Mouse (Mus musculus): ENCODE data around the gene Ptpn18. TPM values are rescaled to one million over a fixed set of nuclear protein-coding genes. Genes with fewer than 3 reads are reported as not detected.

Ptpn18 gene
- total and polyA plus RNA-seq, 3 experiments = 84.9 to 205 (median 155) TPM

DNA sequence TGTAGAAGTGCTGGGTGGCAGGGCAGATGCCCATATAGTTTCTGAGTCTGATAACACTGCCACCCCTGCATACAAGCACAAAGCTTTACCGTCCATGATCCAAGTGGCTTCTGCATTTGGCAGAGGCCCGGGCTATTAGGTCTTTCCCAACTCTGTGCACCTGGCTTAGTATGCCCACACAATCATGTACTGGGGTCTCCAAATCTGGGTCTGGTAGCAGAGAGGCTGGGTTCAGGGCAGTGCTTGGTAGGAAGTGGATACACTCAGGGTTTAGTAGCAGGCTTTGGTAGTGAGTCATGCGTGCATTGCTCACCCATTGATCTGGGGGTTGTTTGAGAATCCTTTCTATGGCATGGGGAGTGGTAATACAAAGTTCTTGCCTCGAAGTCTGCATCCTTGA lies 30.3 kb upstream of the Ptpn18 start:
- Histone ChIP-seq H3K4me1 (ENCODE audit: control insufficient read depth in 1 of 2, insufficient read depth in 2 of 2) (no peaks in the 10 kb centered on the region), H3K9me3 (replicated peaks; ENCODE audit: low read length) (peaks cover 23% of the 10 kb centered on the region), H3K27me3 (replicated peaks) (peaks cover 3% of the 10 kb centered on the region), H3K9ac (ENCODE audit: insufficient read depth, low read depth) (no peak overlapping the region), H3K36me3 (replicated peaks in 1 of 2; ENCODE audit: control insufficient read depth in 1 of 2, insufficient read depth in 1 of 2, low read length in 1 of 2) (no peaks in the 10 kb centered on the region), H3K4me2 (ENCODE audit: insufficient read depth, low read depth, poor library complexity, severe bottlenecking) (no peak overlapping the region), H3K4me3 (replicated peaks in 1 of 3; ENCODE audit: low read depth in 2 of 3, low read length in 2 of 3, poor library complexity in 1 of 3) (no peak overlapping the region), H3K79me2 (replicated peaks; ENCODE audit: control insufficient read depth, extremely low read depth, insufficient read depth, poor library complexity, severe bottlenecking) (no peaks in the 10 kb centered on the region), H3K27ac (ENCODE audit: insufficient read depth, low read depth) (no peak overlapping the region)
- dilution Hi-C loops (cut with MboI; ENCODE audit: extremely low pct_ligation_motif_present, extremely low pct_unique_long_range_greater_than_20kb, low sequenced_read_pairs) (no loop called here), in situ Hi-C loops (cut with MboI; ENCODE audit: low pct_ligation_motif_present, low pct_unique_long_range_greater_than_20kb, low sequenced_read_pairs) (no loop called here)
- TF ChIP-seq MAZ (IDR thresholded peaks at IDR 0.05; ENCODE audit: low read depth, low read length) (no peak), ZC3H11A (IDR thresholded peaks at IDR 0.05; ENCODE audit: low read depth, low read length) (no peak), CHD1 (IDR thresholded peaks at IDR 0.05; ENCODE audit: low read depth, low read length) (no peak), EP300 (IDR thresholded peaks at IDR 0.05; ENCODE audit: low read length) (no peak), NELFE (IDR thresholded peaks at IDR 0.05; ENCODE audit: low read depth, low read length) (no peak), NRF1 (IDR thresholded peaks at IDR 0.05; ENCODE audit: low read depth, low read length) (no peak), SIN3A (IDR thresholded peaks at IDR 0.05; ENCODE audit: low read length) (no peak), RAD21 (IDR thresholded peaks at IDR 0.05; ENCODE audit: low read depth, low read length) (no peak)
- DNase-seq (ENCODE audit: extremely low read depth) = no peak

DNA sequence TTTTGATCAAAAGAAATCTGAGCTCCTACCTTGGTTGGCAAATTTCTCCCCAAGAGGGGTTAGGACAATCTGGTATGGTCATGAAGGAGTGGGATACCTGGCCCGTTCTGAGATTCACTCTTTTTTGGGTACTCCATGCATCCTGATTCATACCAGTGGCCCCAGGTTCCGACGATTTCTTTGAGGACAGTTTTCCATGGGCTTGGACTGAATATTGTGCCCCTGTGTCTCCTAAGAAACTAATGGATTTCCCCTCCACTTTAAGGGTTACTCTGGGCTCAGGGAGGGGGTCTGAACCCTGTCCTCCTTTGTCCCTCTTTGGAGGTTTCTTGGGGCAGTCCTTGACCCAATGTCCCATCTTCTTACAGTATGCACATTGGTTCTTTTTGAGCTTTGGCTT lies 28.6 kb upstream of the Ptpn18 start:
- dilution Hi-C loops (cut with MboI; ENCODE audit: extremely low pct_ligation_motif_present, extremely low pct_unique_long_range_greater_than_20kb, low sequenced_read_pairs) = no loop called here
- Histone ChIP-seq H3K4me2 (ENCODE audit: insufficient read depth, low read depth, poor library complexity, severe bottlenecking) (no peak overlapping the region), H3K9ac (ENCODE audit: insufficient read depth, low read depth) (no peak overlapping the region), H3K9me3 (replicated peaks; ENCODE audit: low read length) (peaks cover 23% of the 10 kb centered on the region), H3K36me3 (replicated peaks in 1 of 2; ENCODE audit: control insufficient read depth in 1 of 2, insufficient read depth in 1 of 2, low read length in 1 of 2) (no peaks in the 10 kb centered on the region), H3K27ac (ENCODE audit: insufficient read depth, low read depth) (no peak overlapping the region), H3K4me1 (ENCODE audit: control insufficient read depth in 1 of 2, insufficient read depth in 2 of 2) (peaks cover 0 to 6% of the 10 kb centered on the region in 2 experiments; a peak in 2 of 4 replicates), H3K79me2 (replicated peaks; ENCODE audit: control insufficient read depth, extremely low read depth, insufficient read depth, poor library complexity, severe bottlenecking) (no peaks in the 10 kb centered on the region), H3K27me3 (replicated peaks) (peaks cover 3% of the 10 kb centered on the region), H3K4me3 (replicated peaks in 1 of 3; ENCODE audit: low read depth in 2 of 3, low read length in 2 of 3, poor library complexity in 1 of 3) (no peak overlapping the region)
- in situ Hi-C loops (cut with MboI; ENCODE audit: low pct_ligation_motif_present, low pct_unique_long_range_greater_than_20kb, low sequenced_read_pairs) = no loop called here
- no peak for TF ChIP-seq TBP (conservative IDR thresholded peaks at IDR 0.05; ENCODE audit: low read depth, low read length)
- no peak for TF ChIP-seq NRF1 (IDR thresholded peaks at IDR 0.05; ENCODE audit: low read depth, low read length)
- no peak for TF ChIP-seq USF2 (conservative IDR thresholded peaks at IDR 0.05; ENCODE audit: low read depth, low read length)
- TF ChIP-seq RAD21 (IDR thresholded peaks at IDR 0.05; ENCODE audit: low read depth, low read length) = no peak
- no peak for TF ChIP-seq NELFE (IDR thresholded peaks at IDR 0.05; ENCODE audit: low read depth, low read length)
- DNase-seq (ENCODE audit: extremely low read depth) = no peak

DNA sequence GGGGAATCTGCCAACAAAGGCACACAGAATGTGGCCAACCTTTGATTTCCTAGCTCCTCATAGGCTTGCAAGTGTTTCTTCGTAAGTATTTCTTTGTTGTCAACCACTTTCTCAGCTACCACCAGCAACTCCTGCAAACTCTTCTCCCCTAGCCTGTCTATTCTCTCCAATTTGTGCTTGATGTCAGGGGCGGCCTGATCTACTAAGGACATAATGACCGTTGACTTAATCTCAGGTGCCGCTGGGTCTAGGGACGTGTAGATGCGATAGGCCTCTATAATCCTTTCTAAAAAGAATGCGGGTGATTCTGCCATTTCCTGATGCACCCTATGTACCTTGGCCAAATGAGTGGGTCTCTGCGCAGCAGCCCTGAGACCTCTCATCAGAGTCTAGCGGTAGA lies 28.1 kb upstream of the Ptpn18 start:
- no peak for DNase-seq (ENCODE audit: extremely low read depth)
- Histone ChIP-seq H3K27ac (ENCODE audit: insufficient read depth, low read depth) (no peak overlapping the region), H3K79me2 (replicated peaks; ENCODE audit: control insufficient read depth, extremely low read depth, insufficient read depth, poor library complexity, severe bottlenecking) (no peaks in the 10 kb centered on the region), H3K9me3 (replicated peaks; ENCODE audit: low read length) (peaks cover 23% of the 10 kb centered on the region), H3K4me2 (ENCODE audit: insufficient read depth, low read depth, poor library complexity, severe bottlenecking) (no peak overlapping the region), H3K36me3 (replicated peaks in 1 of 2; ENCODE audit: control insufficient read depth in 1 of 2, insufficient read depth in 1 of 2, low read length in 1 of 2) (no peaks in the 10 kb centered on the region), H3K4me1 (ENCODE audit: control insufficient read depth in 1 of 2, insufficient read depth in 2 of 2) (peaks cover 0 to 10% of the 10 kb centered on the region in 2 experiments; a peak in 2 of 4 replicates), H3K9ac (ENCODE audit: insufficient read depth, low read depth) (no peak overlapping the region), H3K4me3 (replicated peaks in 1 of 3; ENCODE audit: low read depth in 2 of 3, low read length in 2 of 3, poor library complexity in 1 of 3) (no peak overlapping the region), H3K27me3 (replicated peaks) (peaks cover 1% of the 10 kb centered on the region)
- dilution Hi-C loops (cut with MboI; ENCODE audit: extremely low pct_ligation_motif_present, extremely low pct_unique_long_range_greater_than_20kb, low sequenced_read_pairs) = no loop called here
- in situ Hi-C loops (cut with MboI; ENCODE audit: low pct_ligation_motif_present, low pct_unique_long_range_greater_than_20kb, low sequenced_read_pairs) = no loop called here
- no peak for TF ChIP-seq POLR2AphosphoS2 (IDR thresholded peaks at IDR 0.05; ENCODE audit: low read depth, low read length)
- no peak for TF ChIP-seq CHD2 (IDR thresholded peaks at IDR 0.05; ENCODE audit: low read length)
- no peak for TF ChIP-seq JUND (conservative IDR thresholded peaks at IDR 0.05; ENCODE audit: low read depth, low read length)
- no peak for TF ChIP-seq BHLHE40 (IDR thresholded peaks at IDR 0.05; ENCODE audit: low read depth, low read length)
- no peak for TF ChIP-seq MXI1 (IDR thresholded peaks at IDR 0.05; ENCODE audit: low read depth, low read length)

Data from CH12.LX (cell line).